Mouse (Mus musculus) bone marrow macrophage, adult 2 months (primary cell): ENCODE results near the gene Ift43.

Source experiments
- CTCF ChIP-seq: IDR thresholded peaks from 2 replicates; pipeline ENCODE4 v1.5.1; 2012; ENCODE audit warnings: low read depth, mild to moderate bottlenecking, low read length, moderate library complexity
- POLR2A ChIP-seq: IDR thresholded peaks from 2 replicates; pipeline ENCODE4 v1.6.1; 2012; ENCODE audit warnings: mild to moderate bottlenecking, low read depth, low read length, borderline replicate concordance

DNA sequence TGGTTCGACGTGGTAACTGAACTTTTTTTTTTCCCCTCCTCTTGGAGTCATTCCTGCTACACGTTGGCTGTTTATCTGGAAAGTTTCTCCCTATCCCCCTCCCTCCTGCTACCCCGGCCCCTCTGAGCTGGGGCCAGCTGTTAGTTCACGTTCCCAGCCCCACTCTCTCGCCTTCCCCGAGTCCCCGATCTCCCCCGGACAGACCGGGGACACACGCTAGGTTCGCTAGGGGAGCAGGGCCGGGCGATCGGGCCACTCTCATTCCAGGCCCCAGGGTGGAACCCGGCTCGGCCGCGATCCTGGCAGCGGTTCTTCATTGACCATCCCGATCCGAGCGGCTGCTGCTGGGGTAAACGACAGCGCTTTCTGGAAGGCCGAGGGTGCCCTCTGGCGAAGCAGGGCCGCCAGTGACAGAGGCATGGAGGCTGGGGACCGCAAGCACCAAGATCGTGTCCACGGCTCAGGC is 3.1 kb upstream of the Ift43 start:
- TF ChIP-seq CTCF (peak; percentile 33; the same call in 1 of the 2 replicates), POLR2A (no peak)
